Mouse (Mus musculus) thymus, adult 2 months (tissue): ENCODE results near the gene Cep68.

Experiments
- CTCF ChIP-seq: fragments of 200-500 bp; IDR thresholded peaks from 2 replicates; pipeline ENCODE4 v1.5.1; 2012; ENCODE audit warnings: mild to moderate bottlenecking, control low read depth, low read length, moderate library complexity, borderline replicate concordance; ENCODE audit not compliant: control insufficient read depth, poor library complexity, insufficient read depth; ENCODE audit errors: extremely low read depth
- POLR2A ChIP-seq: fragments of 200-500 bp; IDR thresholded peaks from 2 replicates; pipeline ENCODE4 v1.6.1; 2012; ENCODE audit warnings: mild to moderate bottlenecking, low read length, control low read depth, moderate library complexity; ENCODE audit not compliant: control insufficient read depth, poor library complexity, insufficient read depth; ENCODE audit errors: extremely low read depth

DNA sequence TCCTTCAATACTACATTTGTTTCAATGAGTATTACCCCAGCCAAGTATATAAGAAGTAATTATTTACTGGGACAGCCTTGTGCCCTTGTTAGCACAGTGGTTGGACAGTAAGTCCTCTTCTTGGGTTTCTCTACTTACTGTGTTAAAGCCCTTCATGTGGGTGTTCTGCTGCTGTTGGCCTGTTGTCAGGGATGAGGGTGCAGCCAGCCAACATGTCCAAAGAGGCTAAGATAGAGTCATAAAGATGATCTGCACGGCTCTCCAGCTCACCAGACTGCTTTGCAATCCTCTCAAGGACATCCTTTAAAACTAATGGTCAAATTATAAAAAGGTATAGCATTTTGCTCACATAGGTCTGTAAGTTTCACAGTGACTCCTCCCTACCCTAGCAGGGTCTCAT is 18.9 kb downstream of the Cep68 start:
- TF ChIP-seq CTCF (no peak), POLR2A (no peak)
